Mouse (Mus musculus) mouse embryonic stem cell (cell line): ENCODE measurements around the gene Marc2.

Source experiments
- in situ Hi-C, 2 experiments: fragments of 300-500 bp; cut with MboI; formaldehyde crosslinking; loops; 1 replicate in 1 of 2; 3 replicates in 1 of 2; pipeline ENCODE4 v1.14.3; 2019 to 2020; ENCODE audit warnings: low sequenced_read_pairs in 2 of 2, low pct_unique_long_range_greater_than_20kb in 1 of 2, mixed read lengths in 1 of 2; ENCODE audit not compliant: unreplicated experiment in 1 of 2

Gene Marc2

DNA sequence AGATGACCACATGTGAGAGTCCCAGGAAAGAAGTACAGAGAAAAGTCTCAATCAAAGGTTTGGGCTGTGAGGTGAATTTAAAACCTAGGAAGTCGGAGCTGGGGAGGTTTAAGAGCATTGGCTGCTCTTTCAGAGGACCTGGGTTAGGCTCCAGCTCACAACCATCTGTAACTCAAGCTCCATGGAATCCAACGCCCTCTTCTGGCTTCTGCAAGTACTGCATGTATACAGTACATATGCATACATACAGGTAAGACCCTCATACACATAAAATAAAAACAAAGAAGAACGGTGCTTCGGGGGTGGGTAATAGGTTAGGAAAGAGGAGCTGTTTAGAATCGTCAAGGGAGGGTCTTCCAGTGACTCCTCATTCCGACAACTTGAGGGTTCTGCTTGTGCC lies 28.5 kb downstream of the Marc2 start:
- in situ Hi-C loops = no loop called here

DNA sequence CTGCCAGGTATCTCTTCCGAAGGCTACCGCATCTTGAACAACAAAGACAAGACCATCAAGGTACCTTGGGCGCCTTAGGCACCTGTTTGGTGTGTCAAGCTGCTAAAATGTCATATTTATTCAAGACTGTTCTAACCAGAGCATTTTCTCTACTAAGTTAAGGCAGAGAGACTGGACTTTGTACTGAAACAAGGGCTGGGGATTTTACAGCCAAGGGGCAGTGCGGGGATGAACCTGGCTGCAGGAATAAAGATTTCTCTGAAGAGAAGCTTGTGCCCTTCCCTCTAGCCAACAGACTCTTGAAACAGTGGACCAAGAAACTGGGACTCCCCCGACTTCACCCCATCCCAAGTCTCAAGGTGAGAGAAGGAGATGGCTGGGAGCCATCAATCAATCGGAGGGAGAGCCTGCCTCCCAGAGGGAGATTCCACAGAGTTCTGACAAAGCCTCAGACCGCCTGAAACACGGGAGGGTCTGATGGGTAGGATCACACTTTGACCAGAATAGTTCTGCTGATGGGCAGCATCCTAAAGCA lies 34.5 kb downstream of the Marc2 start:
- in situ Hi-C loops = no loop called here

DNA sequence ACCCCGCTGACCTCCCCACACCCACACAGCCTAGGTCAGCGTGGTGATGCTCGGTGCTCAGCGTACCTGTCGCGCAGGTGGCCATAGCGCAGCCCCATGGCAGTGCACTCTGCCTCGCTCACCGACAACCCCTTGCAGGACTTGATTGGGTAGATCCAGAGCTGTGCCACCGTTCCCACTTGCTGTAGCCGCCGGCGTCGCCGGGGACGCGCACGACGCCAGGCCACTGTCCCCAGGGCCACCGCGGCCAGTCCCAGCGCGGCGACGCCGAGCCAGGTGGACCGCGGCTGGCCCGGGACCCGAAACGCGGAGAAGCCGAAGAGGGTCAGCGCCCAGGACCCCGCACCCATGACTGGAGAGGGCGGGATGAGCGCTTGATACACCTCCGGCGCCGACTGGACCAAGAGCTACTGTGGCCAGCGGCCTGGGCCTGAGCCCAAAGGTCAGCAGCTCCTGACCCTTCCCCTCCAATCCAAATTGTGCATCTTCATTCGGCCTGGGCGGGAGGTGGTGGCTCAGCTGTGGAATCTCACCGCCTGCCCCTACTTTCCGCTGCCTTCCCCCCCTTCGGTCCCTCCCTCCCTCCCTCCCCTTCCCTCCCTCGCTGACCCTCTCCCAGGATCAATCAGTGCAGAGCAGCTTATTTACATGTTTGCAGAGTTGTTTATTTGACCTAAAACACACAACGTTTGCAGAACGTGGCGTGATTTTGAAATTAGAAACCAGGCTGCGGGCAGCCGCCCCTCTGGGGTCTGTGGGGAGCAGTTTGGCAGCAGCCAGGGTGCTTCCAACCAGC lies 35.3 kb downstream of the Marc2 start, which contains the start of gene Marc1:
TSS of gene Marc1 (minus strand) at position 534 of the 796 bp plus-strand sequence.
- in situ Hi-C loops = no loop called here

GRCm38 (mm10) chr1:184809578-184810001 lies 36.7 kb downstream of the Marc2 start:
- in situ Hi-C loops = no loop called here

GRCm38 (mm10) chr1:184808418-184809012 lies 37.7 kb downstream of the Marc2 start:
- in situ Hi-C loops = no loop called here

GRCm38 (mm10) chr1:184807627-184808417 lies 38.4 kb downstream of the Marc2 start:
- in situ Hi-C loops = no loop called here

DNA sequence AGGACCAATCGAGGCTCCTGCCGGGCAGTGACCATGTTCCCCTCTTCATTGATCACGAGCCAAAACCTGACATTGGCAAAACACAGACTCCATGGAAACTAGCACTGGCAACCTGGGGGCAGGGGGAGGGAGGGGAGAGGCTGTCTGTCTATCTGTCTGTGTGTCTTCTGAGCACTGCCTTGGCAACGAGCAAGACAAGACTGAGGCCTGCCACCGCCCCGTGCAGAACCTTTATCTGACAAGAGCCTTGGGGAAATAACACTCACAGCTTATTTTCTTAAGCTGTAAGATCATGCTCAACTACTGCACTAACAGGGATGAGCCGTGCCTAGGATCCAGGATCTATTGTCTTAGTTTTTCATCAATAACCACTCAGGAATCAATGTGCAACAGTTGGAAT lies 39.1 kb downstream of the Marc2 start:
- in situ Hi-C loops = no loop called here

DNA sequence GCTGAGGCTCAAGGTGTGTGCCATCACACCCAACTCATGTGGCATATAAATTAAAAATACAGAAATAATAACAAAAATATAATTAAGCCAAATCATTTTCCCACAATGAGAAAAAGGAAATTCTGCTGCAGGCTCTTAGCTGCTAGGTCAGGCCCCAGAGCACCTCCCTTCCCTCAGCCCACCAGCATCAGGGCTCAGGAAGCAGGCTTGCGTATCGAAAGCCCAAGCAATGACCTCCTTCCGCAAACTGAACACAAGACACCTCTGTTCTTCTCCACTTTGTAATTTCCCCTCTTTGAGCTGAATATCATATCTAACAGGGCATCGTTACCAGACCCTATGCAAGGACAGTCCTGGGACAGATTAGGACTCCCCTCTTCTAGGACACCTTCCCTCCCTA lies 40.5 kb downstream of the Marc2 start:
- in situ Hi-C loops = no loop called here

DNA sequence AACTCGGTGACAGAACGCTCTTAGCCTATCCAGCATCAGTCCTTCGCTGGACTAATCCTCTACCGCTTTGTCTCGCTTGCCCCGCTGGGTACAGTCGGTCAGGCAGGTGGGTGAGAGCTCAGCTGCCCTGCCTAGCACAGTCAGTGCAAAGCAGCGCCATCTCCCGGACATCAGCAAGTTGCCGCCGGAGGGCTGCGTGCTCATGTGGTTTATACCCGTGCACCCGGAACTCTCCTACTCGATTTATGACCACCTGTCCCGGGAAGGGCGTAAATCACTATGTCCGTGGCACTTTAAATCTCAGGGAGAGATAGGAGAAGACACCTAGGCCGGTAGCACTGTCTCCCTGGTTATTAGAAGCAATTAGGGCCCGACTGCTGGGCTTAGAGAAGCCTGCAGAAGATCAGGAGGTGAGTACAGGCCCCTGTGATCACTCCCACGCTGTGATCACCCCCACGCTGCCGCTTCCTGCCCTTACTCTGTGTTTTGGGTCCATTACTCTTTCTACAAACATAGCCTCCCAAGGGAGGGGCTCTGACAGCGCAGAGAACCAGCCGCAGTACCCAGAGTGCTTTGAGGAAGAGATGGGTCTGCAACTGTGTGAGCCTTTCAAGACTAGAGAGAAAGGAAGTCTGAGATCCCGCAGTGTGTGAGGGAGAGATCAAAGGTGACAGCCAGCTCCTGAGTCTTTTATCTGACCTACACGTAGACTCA lies 52.9 kb downstream of the Marc2 start:
- in situ Hi-C loops = no loop called here

- in situ Hi-C loops = no loop called here
Measured at GRCm38 (mm10) chr1:184791109-184791508, 55.1 kb downstream of the Marc2 start.

DNA sequence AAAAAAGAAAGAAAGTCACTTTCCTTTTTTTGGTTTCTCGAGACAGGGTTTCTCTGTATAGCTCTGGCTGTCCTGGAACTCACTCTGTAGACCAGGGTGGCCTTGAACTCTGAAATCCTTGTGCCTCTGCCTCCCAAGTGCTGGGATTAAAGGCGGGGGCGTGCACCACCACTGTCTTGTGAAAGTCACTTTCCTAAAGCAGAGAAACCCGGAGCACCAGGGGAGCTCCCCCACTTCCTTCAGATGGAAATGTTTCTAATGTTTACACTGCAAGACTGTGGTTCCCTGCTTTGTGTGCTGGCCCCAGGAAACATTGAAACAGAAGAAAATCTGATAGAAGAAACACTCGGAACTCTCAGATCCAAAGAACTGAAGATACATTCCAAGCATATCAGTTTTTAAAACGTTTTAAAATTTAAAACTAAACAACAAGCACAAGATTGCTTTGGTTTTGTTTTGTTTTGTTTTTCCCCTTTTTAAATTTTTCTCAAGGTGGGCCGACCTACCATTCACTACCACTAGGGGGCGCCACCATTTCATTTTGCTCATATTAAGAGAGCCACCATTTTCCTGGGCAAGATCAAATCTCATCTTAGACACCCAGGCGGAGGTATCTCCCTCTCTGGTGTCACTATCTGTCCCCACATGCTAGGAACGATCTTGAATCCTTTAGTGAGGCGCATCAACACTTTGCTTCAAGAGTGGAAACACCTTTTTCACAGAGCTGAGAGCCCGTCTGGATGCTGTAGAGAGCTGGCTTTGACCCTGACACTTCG lies 59.7 kb downstream of the Marc2 start:
- in situ Hi-C loops = no loop called here

DNA sequence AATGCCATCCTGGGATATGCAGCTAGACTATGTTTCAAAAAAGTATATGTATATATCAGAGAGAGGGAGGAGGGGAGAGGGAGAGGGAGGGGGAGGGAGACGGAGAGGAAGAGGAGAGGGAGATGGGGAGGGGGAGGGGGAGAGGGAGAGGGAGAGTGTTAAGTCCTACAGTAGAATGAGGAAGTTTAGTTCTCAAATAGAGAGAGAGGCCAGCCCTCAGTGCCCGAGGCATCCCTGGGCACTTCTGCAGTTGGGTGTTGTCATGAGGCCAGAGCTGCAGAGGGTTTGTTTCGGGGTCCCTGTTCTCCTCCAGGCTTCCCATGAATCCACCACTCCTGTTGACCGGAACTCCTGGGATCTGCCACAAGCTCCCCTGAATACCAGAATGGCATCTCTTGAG lies 62.6 kb downstream of the Marc2 start:
- in situ Hi-C loops = no loop called here

- in situ Hi-C loops = no loop called here
Measured at GRCm38 (mm10) chr1:184782161-184782513, 64.1 kb downstream of the Marc2 start.

- in situ Hi-C loops = no loop called here
Measured at GRCm38 (mm10) chr1:184781286-184782160, 64.7 kb downstream of the Marc2 start.

DNA sequence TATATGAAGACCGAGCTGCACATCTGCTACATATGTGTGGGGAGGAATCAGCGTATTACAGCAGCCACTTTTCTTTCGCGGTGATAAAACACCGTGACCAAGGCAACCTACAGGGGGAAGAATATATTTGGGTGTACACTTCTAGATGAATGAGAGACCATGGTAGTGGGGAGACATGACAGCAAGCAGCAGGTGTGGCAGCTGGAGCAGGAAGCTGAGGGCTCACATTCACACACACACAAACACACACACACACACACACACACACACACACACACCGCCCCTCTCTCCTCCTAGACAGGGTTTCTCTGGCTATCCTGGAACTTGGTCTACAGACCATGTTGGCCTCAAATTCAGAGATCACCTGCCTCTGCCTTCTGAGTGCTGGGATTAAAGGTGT lies 68.1 kb downstream of the Marc2 start:
- in situ Hi-C loops = no loop called here

DNA sequence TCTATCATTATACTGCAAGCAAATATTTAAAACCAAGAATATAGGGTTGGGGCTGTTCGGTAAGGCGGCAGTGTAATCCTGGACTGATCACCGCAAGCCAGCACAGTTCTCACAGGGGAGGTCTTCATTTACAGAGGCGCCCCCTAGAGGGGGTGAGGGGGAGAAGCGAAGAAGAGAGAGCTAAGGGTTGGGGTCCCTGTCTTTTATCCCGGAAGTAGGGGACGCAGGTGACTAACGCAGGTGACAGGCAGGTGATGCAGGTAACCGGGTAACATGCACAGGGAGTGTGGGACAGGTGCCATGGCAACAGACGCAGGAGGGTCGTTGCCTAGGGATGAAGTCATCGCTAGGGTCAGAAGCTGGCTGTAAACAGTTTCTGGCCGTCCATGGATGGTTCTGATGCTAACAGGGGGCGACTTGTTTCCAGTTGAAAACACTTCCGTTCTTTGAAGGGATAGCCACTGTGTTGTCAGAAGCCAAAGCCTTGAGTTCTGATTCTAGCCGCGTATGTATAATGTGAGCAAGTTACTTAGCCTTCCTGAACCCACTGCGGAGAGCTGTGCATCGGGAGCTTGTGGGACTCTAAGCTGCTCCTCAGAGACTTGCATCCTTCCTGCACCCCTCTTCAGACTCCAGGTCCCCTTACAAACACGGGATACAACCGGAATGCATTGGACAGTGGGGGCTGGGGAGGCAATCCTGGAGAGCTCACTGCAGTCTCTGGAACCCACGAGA lies 69.0 kb downstream of the Marc2 start:
- in situ Hi-C loops = no loop called here
